Mouse (Mus musculus) MEL (cell line): ENCODE measurements around the gene Crkl. TPM values are rescaled to one million over a fixed set of nuclear protein-coding genes. Genes with fewer than 3 reads are reported as not detected.

Source experiments
- DNase-seq: peaks from one replicate; pipeline ENCODE4 v3.0.0; 2011; ENCODE audit warnings: low read depth, low spot score
- H3K27ac ChIP-seq: 2 replicates; pipeline ENCODE4 v1.5.1; 2012; ENCODE audit warnings: low read depth, mild to moderate bottlenecking, control low read depth, low read length, moderate library complexity; ENCODE audit not compliant: control insufficient read depth
- H3K27me3 ChIP-seq, 2 experiments: fragments of 150-350 bp in 1 of 2; sonication (generic) in 1 of 2; 2 replicates each; pipeline ENCODE4 v1.6.1; 2012; ENCODE audit warnings: low read length in 2 of 2, mild to moderate bottlenecking in 2 of 2, improper control_type of control experiment in 1 of 2, moderate library complexity in 1 of 2; ENCODE audit not compliant: insufficient read depth in 2 of 2, control insufficient read depth in 1 of 2
- H3K36me3 ChIP-seq, 2 experiments: 2 replicates each; pipeline ENCODE4 v1.6.1; 2012 to 2014; ENCODE audit warnings: low read length in 2 of 2, improper control_type of control experiment in 1 of 2, inconsistent platforms in 1 of 2, mild to moderate bottlenecking in 1 of 2; ENCODE audit not compliant: insufficient read depth in 2 of 2, control insufficient read depth in 1 of 2
- H3K4me1 ChIP-seq, 2 experiments: fragments of 150-350 bp in 1 of 2; sonication (generic) in 1 of 2; 2 replicates each; pipeline ENCODE4 v1.6.1; 2012; ENCODE audit warnings: low read length in 2 of 2, improper control_type of control experiment in 1 of 2, mild to moderate bottlenecking in 1 of 2; ENCODE audit not compliant: insufficient read depth in 2 of 2, control insufficient read depth in 1 of 2
- H3K4me3 ChIP-seq, 2 experiments: fragments of 150-350 bp in 1 of 2; sonication (generic) in 1 of 2; 2 replicates each; pipeline ENCODE4 v1.5.1; 2012; ENCODE audit warnings: low read depth in 2 of 2, low read length in 2 of 2, mild to moderate bottlenecking in 2 of 2, moderate library complexity in 2 of 2, control low read depth in 1 of 2, improper control_type of control experiment in 1 of 2; ENCODE audit not compliant: control insufficient read depth in 1 of 2, insufficient read depth in 1 of 2
- H3K79me2 ChIP-seq: 2 replicates; pipeline ENCODE4 v1.6.1; 2012; ENCODE audit warnings: mild to moderate bottlenecking, low read length, moderate library complexity; ENCODE audit not compliant: control insufficient read depth, poor library complexity, insufficient read depth
- H3K9ac ChIP-seq: 2 replicates; pipeline ENCODE4 v1.6.1; 2012; ENCODE audit warnings: low read depth, mild to moderate bottlenecking, control low read depth, low read length, moderate library complexity; ENCODE audit not compliant: control insufficient read depth, poor library complexity, severe bottlenecking
- H3K9me3 ChIP-seq: fragments of 150-350 bp; sonication (generic); replicated peaks from 2 replicates; pipeline ENCODE4 v1.6.1; 2012; ENCODE audit warnings: mild to moderate bottlenecking, low read length, improper control_type of control experiment, moderate library complexity; ENCODE audit not compliant: insufficient read depth
- CHD1 ChIP-seq: IDR thresholded peaks from 2 replicates; pipeline ENCODE4 v1.6.1; 2012; ENCODE audit warnings: low read depth, mild to moderate bottlenecking, inconsistent platforms, low read length, improper control_type of control experiment
- CHD2 ChIP-seq: IDR thresholded peaks from 2 replicates; pipeline ENCODE4 v1.6.1; 2011; ENCODE audit warnings: low read length, improper control_type of control experiment
- E2F4 ChIP-seq: IDR thresholded peaks from 2 replicates; pipeline ENCODE4 v1.6.1; 2011; ENCODE audit warnings: low read depth, low read length, improper control_type of control experiment, borderline replicate concordance
- ETS1 ChIP-seq: IDR thresholded peaks from 2 replicates; pipeline ENCODE4 v1.6.1; 2012; ENCODE audit warnings: low read depth, mild to moderate bottlenecking, inconsistent platforms, low read length, improper control_type of control experiment, moderate library complexity
- HCFC1 ChIP-seq: IDR thresholded peaks from 2 replicates; pipeline ENCODE4 v1.6.1; 2012; ENCODE audit warnings: low read depth, mild to moderate bottlenecking, inconsistent platforms, low read length, improper control_type of control experiment, moderate library complexity
- MAFK ChIP-seq: IDR thresholded peaks from 2 replicates; pipeline ENCODE4 v1.6.1; 2011; ENCODE audit warnings: low read depth, mild to moderate bottlenecking, low read length, improper control_type of control experiment, borderline replicate concordance
- MAX ChIP-seq: IDR thresholded peaks from 2 replicates; pipeline ENCODE4 v1.6.1; 2011; ENCODE audit warnings: low read length, improper control_type of control experiment
- MAZ ChIP-seq: IDR thresholded peaks from 2 replicates; pipeline ENCODE4 v1.6.1; 2012; ENCODE audit warnings: low read depth, mild to moderate bottlenecking, inconsistent platforms, low read length, improper control_type of control experiment
- MYB ChIP-seq: IDR thresholded peaks from 2 replicates; pipeline ENCODE4 v1.6.1; 2011; ENCODE audit warnings: mild to moderate bottlenecking, low read depth, low read length, improper control_type of control experiment
- MYC ChIP-seq: IDR thresholded peaks from 2 replicates; pipeline ENCODE4 v1.6.1; 2011; ENCODE audit warnings: low read depth, mild to moderate bottlenecking, low read length, improper control_type of control experiment, moderate library complexity
- NELFE ChIP-seq: IDR thresholded peaks from 2 replicates; pipeline ENCODE4 v1.6.1; 2011; ENCODE audit warnings: low read depth, low read length, improper control_type of control experiment
- NRF1 ChIP-seq: IDR thresholded peaks from 2 replicates; pipeline ENCODE4 v1.6.1; 2014; ENCODE audit warnings: low read depth, mild to moderate bottlenecking, inconsistent platforms, low read length, improper control_type of control experiment, moderate library complexity; ENCODE audit not compliant: poor library complexity, insufficient read depth, severe bottlenecking
- POLR2A ChIP-seq, 2 experiments: IDR thresholded peaks; 2 replicates each; pipeline ENCODE4 v1.6.1; 2011 to 2012; ENCODE audit warnings: low read length in 2 of 2, mild to moderate bottlenecking in 2 of 2, control low read depth in 1 of 2, improper control_type of control experiment in 1 of 2, low read depth in 1 of 2, moderate library complexity in 1 of 2; ENCODE audit not compliant: control insufficient read depth in 1 of 2, insufficient read depth in 1 of 2, poor library complexity in 1 of 2
- POLR2AphosphoS5 ChIP-seq: IDR thresholded peaks from 2 replicates; pipeline ENCODE4 v1.6.1; 2012; ENCODE audit warnings: low read depth, borderline replicate concordance, mild to moderate bottlenecking, inconsistent platforms, low read length, moderate library complexity, mixed read lengths
- TCF12 ChIP-seq: IDR thresholded peaks from 2 replicates; pipeline ENCODE4 v1.6.1; 2014; ENCODE audit warnings: low read depth, mild to moderate bottlenecking, inconsistent platforms, low read length, improper control_type of control experiment, moderate library complexity
- USF1 ChIP-seq: IDR thresholded peaks from 2 replicates; pipeline ENCODE4 v1.6.1; 2014; ENCODE audit warnings: low read depth, mild to moderate bottlenecking, inconsistent platforms, low read length, improper control_type of control experiment, moderate library complexity
- USF2 ChIP-seq, 2 experiments: IDR thresholded peaks; 2 replicates each; pipeline ENCODE4 v1.6.1; 2011 to 2012; ENCODE audit warnings: improper control_type of control experiment in 2 of 2, low read length in 2 of 2, borderline replicate concordance in 1 of 2, inconsistent platforms in 1 of 2, low read depth in 1 of 2, mild to moderate bottlenecking in 1 of 2; ENCODE audit not compliant: insufficient read depth in 1 of 2
- ZC3H11A ChIP-seq: IDR thresholded peaks from 2 replicates; pipeline ENCODE4 v1.6.1; 2012; ENCODE audit warnings: low read depth, mild to moderate bottlenecking, inconsistent platforms, low read length, improper control_type of control experiment
- ZKSCAN1 ChIP-seq: IDR thresholded peaks from 2 replicates; pipeline ENCODE4 v1.6.1; 2012; ENCODE audit warnings: low read depth, mild to moderate bottlenecking, inconsistent platforms, low read length, improper control_type of control experiment, moderate library complexity
- polyA plus RNA-seq, 2 experiments: library from polyadenylated mRNA; stranded (reverse) in 1 of 2; unstranded in 1 of 2; fragments of >175 nt in 1 of 2; fragments of >200 nt in 1 of 2; gene quantifications; 2 replicates each; pipeline versions ENCODE4 v1.2.1 to v1.2.4; 2012; ENCODE audit warnings: low replicate concordance in 2 of 2, low read depth in 1 of 2; ENCODE audit not compliant: insufficient read length in 2 of 2, insufficient read depth in 1 of 2, missing spikeins in 1 of 2
- total RNA-seq: library from RNA; depleted of rRNA; stranded (reverse); fragments of 300-350 nt; gene quantifications from 2 replicates; pipeline ENCODE4 v1.2.3, GENCODE M21; 2012

Gene Crkl
- total and polyA plus RNA-seq, 3 experiments = 14.9 to 146 (median 34.6) TPM

GRCm38 (mm10) chr16:17508546-17509239 is 56.9 kb downstream of the Crkl start, which contains the start of gene Lztr1 (continued):
- TF ChIP-seq USF2 (IDR thresholded peaks at IDR 0.05; ENCODE audit: borderline replicate concordance in 1 of 2, insufficient read depth in 1 of 2, low read depth in 1 of 2, low read length in 2 of 2) (no peak), NRF1 (peak; percentile 22; the same call in 1 of the 2 replicates), MYC (0 out of 2 replicates have a peak, but pooled peaks have one; percentile 70), HCFC1 (peak; percentile 97), CHD2 (peak; percentile 55; the same call in 1 of the 2 replicates), MAFK (no peak), POLR2AphosphoS5 (peak; percentile 32; the same call in 1 of the 2 replicates), POLR2A (IDR thresholded peaks at IDR 0.05; ENCODE audit: control insufficient read depth in 1 of 2, insufficient read depth in 1 of 2, low read depth in 1 of 2, low read length in 2 of 2, poor library complexity in 1 of 2) (peak; percentile 78 to 97), TCF12 (peak; percentile 62; the same call in 1 of the 2 replicates), CHD1 (no peak), ZC3H11A (no peak), USF1 (no peak), NELFE (peak; percentile 95), MYB (no peak), ETS1 (0 out of 2 replicates have a peak, but pooled peaks have one; percentile 24), MAZ (peak; percentile 96), MAX (peak; percentile 61; the same call in 1 of the 2 replicates), E2F4 (0 out of 2 replicates have a peak, but pooled peaks have one; percentile 59)
- TF ChIP-seq, all 39 proteins: peak for 20

GRCm38 (mm10) chr16:17509240-17509597 is 57.4 kb downstream of the Crkl start:
- peaks cover 2 to 15% of the 10 kb centered on the region in 2 experiments; a peak in 3 of 4 replicates for H3K36me3 ChIP-seq
- H3K27me3 ChIP-seq = peaks cover 0 to 4% of the 10 kb centered on the region in 2 experiments; a peak in 2 of 4 replicates
- no peaks in the 10 kb centered on the region for H3K9me3 ChIP-seq
- DNase-seq = no peak
- TF ChIP-seq ZKSCAN1 = no peak
- TF ChIP-seq, all 39 proteins: peak for 0
- Histone ChIP-seq H3K4me3 (peak overlapping the region; percentile 75 to 86), H3K79me2 (peaks cover 8% of the 10 kb centered on the region), H3K27ac (peak overlapping the region; percentile 98), H3K9ac (peak overlapping the region; percentile 78), H3K4me1 (peaks cover 9 to 15% of the 10 kb centered on the region in 2 experiments)
